Mouse (Mus musculus): ENCODE data around the gene Faah.

The Faah gene

GRCm38 (mm10) chr4:116017902-116018746 is at the start of gene Faah:
Gene Faah, minus strand, starts transcription at chr4:116017926.
- no peak for DNase-seq

- DNase-seq, result no peak
These were observed 46.1 kb upstream of the Faah start for GRCm38 (mm10) chr4:116063855-116064254.

GRCm38 (mm10) chr4:116059012-116059726 is 41.4 kb upstream of the Faah start:
- no peak for DNase-seq

GRCm38 (mm10) chr4:116057559-116057958 is 39.8 kb upstream of the Faah start:
- no peak for DNase-seq

GRCm38 (mm10) chr4:116053399-116053961 is 35.8 kb upstream of the Faah start, which contains the start of gene Nsun4:
Gene Nsun4, minus strand, starts transcription at chr4:116053876.
- DNase-seq, result peak; percentile 94

GRCm38 (mm10) chr4:116052526-116053293 is 35.0 kb upstream of the Faah start:
- DNase-seq, result peak; percentile 72

GRCm38 (mm10) chr4:116049211-116049610 is 31.5 kb upstream of the Faah start:
- no peak for DNase-seq

- no peak for DNase-seq
These were observed 30.6 kb upstream of the Faah start for GRCm38 (mm10) chr4:116048130-116048920.

GRCm38 (mm10) chr4:116047681-116048080 is 30.0 kb upstream of the Faah start:
- DNase-seq, result no peak

- no peak for DNase-seq
These were observed 28.9 kb upstream of the Faah start for GRCm38 (mm10) chr4:116046604-116047003.

GRCm38 (mm10) chr4:116042186-116042585 is 24.5 kb upstream of the Faah start:
- DNase-seq, result no peak

GRCm38 (mm10) chr4:116040466-116040865 is 22.7 kb upstream of the Faah start:
- DNase-seq, result no peak

- no peak for DNase-seq
These were observed 15.6 kb upstream of the Faah start for GRCm38 (mm10) chr4:116033374-116033773.

GRCm38 (mm10) chr4:116032906-116033305 is 15.2 kb upstream of the Faah start:
- no peak for DNase-seq

- DNase-seq, result peak; percentile 86
These were observed 325 bp downstream of the Faah start for GRCm38 (mm10) chr4:116017300-116017901.

GRCm38 (mm10) chr4:116016862-116017299 is 845 bp downstream of the Faah start:
- DNase-seq, result no peak

GRCm38 (mm10) chr4:116016396-116016795 is 1.3 kb downstream of the Faah start:
- peak; percentile 21 for DNase-seq

GRCm38 (mm10) chr4:116015996-116016395 is 1.7 kb downstream of the Faah start:
- no peak for DNase-seq

GRCm38 (mm10) chr4:116015502-116015901 is 2.2 kb downstream of the Faah start:
- no peak for DNase-seq

- no peak for DNase-seq
These were observed 7.5 kb downstream of the Faah start for GRCm38 (mm10) chr4:116010186-116010585.

- no peak for DNase-seq
These were observed 16.5 kb downstream of the Faah start for GRCm38 (mm10) chr4:116001206-116001605.
